Mouse (Mus musculus) brain, embryonic 14.5 days (tissue): ENCODE results near the gene Nfyc.

Experiments
- CTCF ChIP-seq: fragments of 200-500 bp; IDR thresholded peaks from 2 replicates; pipeline ENCODE4 v1.5.1; 2012; ENCODE audit warnings: inconsistent platforms, mild to moderate bottlenecking, moderate library complexity, borderline replicate concordance; ENCODE audit not compliant: insufficient read depth, insufficient read length; ENCODE audit errors: extremely low read depth
- POLR2A ChIP-seq: fragments of 200-500 bp; IDR thresholded peaks from 2 replicates; pipeline ENCODE4 v1.6.1; 2012; ENCODE audit warnings: mild to moderate bottlenecking, inconsistent platforms, borderline replicate concordance; ENCODE audit not compliant: poor library complexity, insufficient read depth, insufficient read length, severe bottlenecking; ENCODE audit errors: extremely low read depth

- TF ChIP-seq POLR2A (no peak), CTCF (no peak)
These were observed 113.8 kb downstream of the Nfyc start for GRCm38 (mm10) chr4:120717591-120717990.
